Mouse (Mus musculus) myocyte (in vitro differentiated cells): ENCODE measurements at regions not wholly inside any gene's neighbourhood (a gene's known extent, or its start where the extent isn't known, plus 50 kb on each side); places are given as distances from the start of the nearest gene placed in this dataset.

Experiments
- H3K27me3 ChIP-seq: one replicate; pipeline ENCODE4 v1.6.1; 2011; ENCODE audit not compliant: control insufficient read depth, insufficient read depth, insufficient read length
- H3K36me3 ChIP-seq: one replicate; pipeline ENCODE4 v1.6.1; 2011; ENCODE audit not compliant: control insufficient read depth, insufficient read depth
- H3K4me2 ChIP-seq: one replicate; pipeline ENCODE4 v1.6.1; 2011; ENCODE audit warnings: low read depth, control low read depth
- H3K4me3 ChIP-seq: one replicate; pipeline ENCODE4 v1.5.1; 2011; ENCODE audit warnings: mild to moderate bottlenecking, control low read depth, moderate library complexity
- H3K79me2 ChIP-seq: one replicate; pipeline ENCODE4 v1.6.1; 2011; ENCODE audit not compliant: control insufficient read depth, insufficient read depth
- H3ac ChIP-seq: one replicate; pipeline ENCODE4 v1.6.1; 2011; ENCODE audit not compliant: control insufficient read depth, insufficient read length
- CEBPB ChIP-seq: IDR thresholded peaks from 2 replicates; pipeline ENCODE4 v1.6.1; 2011; ENCODE audit warnings: mild to moderate bottlenecking, moderate library complexity; ENCODE audit not compliant: poor library complexity, insufficient read depth, severe bottlenecking
- E2F4 ChIP-seq: IDR thresholded peaks from one replicate; pipeline ENCODE4 v1.6.1; 2011; ENCODE audit warnings: mild to moderate bottlenecking, control low read depth, moderate library complexity; ENCODE audit not compliant: insufficient read depth
- MAX ChIP-seq: IDR thresholded peaks from one replicate; pipeline ENCODE4 v1.6.1; 2011; ENCODE audit warnings: low read depth, mild to moderate bottlenecking, control low read depth
- MYOD1 ChIP-seq, 3 experiments: IDR thresholded peaks; one replicate each; pipeline ENCODE4 v1.6.1; 2011; ENCODE audit warnings: control low read depth in 2 of 3, low read depth in 2 of 3, mild to moderate bottlenecking in 2 of 3, moderate library complexity in 1 of 3; ENCODE audit not compliant: insufficient read length in 2 of 3, control insufficient read depth in 1 of 3
- MYOG ChIP-seq, 3 experiments: IDR thresholded peaks; one replicate each; pipeline ENCODE4 v1.6.1; 2011; ENCODE audit warnings: control low read depth in 2 of 3, low read depth in 2 of 3, mild to moderate bottlenecking in 2 of 3; ENCODE audit not compliant: insufficient read length in 2 of 3, control insufficient read depth in 1 of 3, insufficient read depth in 1 of 3
- POLR2A ChIP-seq: IDR thresholded peaks from one replicate; pipeline ENCODE4 v1.6.1; 2011; ENCODE audit warnings: low read depth, mild to moderate bottlenecking, control low read depth, moderate library complexity; ENCODE audit not compliant: insufficient read length
- POLR2AphosphoS2 ChIP-seq: IDR thresholded peaks from one replicate; pipeline ENCODE4 v1.6.1; 2011; ENCODE audit warnings: low read depth, control low read depth; ENCODE audit not compliant: insufficient read length
- REST ChIP-seq: IDR thresholded peaks from one replicate; pipeline ENCODE4 v1.6.1; 2011; ENCODE audit warnings: mild to moderate bottlenecking, control low read depth, moderate library complexity; ENCODE audit not compliant: insufficient read depth, insufficient read length
- SRF ChIP-seq: IDR thresholded peaks from one replicate; pipeline ENCODE4 v1.6.1; 2011; ENCODE audit warnings: low read depth; ENCODE audit not compliant: control insufficient read depth, insufficient read length
- TCF12 ChIP-seq: IDR thresholded peaks from one replicate; pipeline ENCODE4 v1.6.1; 2011; ENCODE audit warnings: mild to moderate bottlenecking, control low read depth; ENCODE audit not compliant: poor library complexity, insufficient read depth, severe bottlenecking
- TCF3 ChIP-seq: IDR thresholded peaks from one replicate; pipeline ENCODE4 v1.6.1; 2011; ENCODE audit warnings: low read depth, control low read depth; ENCODE audit not compliant: insufficient read length
- USF1 ChIP-seq: IDR thresholded peaks from one replicate; pipeline ENCODE4 v1.6.1; 2011; ENCODE audit warnings: low read depth, mild to moderate bottlenecking, control low read depth, moderate library complexity

DNA sequence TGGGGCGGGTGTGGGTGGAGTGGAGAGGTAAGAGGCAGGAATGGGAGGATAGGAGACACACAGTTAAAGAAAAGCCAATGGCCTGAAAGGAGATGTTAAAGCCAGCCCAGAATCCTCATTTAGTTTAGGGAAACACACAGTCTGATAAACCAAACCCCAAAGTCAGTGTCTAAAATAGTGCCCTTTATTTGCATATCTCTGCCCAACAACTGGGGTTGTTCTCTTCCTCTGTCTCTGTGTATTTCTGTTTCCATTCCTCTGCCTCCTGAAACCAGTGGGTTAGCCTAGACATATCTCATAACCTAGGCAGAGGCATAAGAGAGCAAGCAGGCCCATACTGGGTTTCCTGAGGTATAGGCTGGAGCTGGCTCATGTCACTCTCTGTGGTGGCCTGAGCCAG, 138.6 kb upstream of the Zc3h12a start:
- H3K27me3 ChIP-seq: peaks cover 36% of the 10 kb centered on the region
- no peaks in the 10 kb centered on the region for H3K79me2 ChIP-seq
- TF ChIP-seq POLR2A: no peak
- no peak for TF ChIP-seq TCF12
- TF ChIP-seq REST: no peak

DNA sequence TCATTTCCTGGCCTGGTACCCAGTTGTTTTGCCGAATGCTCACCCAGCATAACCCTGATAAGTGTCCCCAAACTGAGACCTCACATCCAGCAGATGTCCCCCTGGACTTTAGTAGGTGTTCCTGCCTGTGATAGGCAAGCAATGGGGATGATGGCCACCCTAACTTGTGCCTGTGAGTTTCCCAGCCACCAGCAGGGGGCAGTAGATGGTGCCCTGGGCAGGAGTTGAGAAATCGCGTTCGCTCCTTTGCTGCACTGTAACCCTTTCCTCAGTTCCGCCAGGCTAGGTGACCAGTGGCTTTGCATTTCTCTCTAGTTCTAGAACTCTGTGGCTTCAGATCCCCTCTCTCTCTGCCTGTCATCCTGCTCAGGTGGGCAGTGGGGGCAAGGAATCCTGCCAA, 137.9 kb upstream of the Zc3h12a start:
- Histone ChIP-seq H3K4me3 (no peak overlapping the region), H3K27me3 (peaks cover 36% of the 10 kb centered on the region), H3ac (no peak overlapping the region), H3K79me2 (no peaks in the 10 kb centered on the region), H3K36me3 (no peaks in the 10 kb centered on the region), H3K4me2 (no peak overlapping the region)
- TF ChIP-seq TCF12: no peak
- no peak for TF ChIP-seq MYOD1 (IDR thresholded peaks at IDR 0.05; ENCODE audit: control insufficient read depth in 1 of 3, insufficient read length in 2 of 3, low read depth in 2 of 3)
- TF ChIP-seq SRF: no peak
- no peak for TF ChIP-seq E2F4
- TF ChIP-seq TCF3: no peak
- TF ChIP-seq POLR2AphosphoS2: no peak
- no peak for TF ChIP-seq MYOG (IDR thresholded peaks at IDR 0.05; ENCODE audit: control insufficient read depth in 1 of 3, insufficient read depth in 1 of 3, insufficient read length in 2 of 3, low read depth in 2 of 3)
- TF ChIP-seq USF1: no peak
- no peak for TF ChIP-seq POLR2A
- no peak for TF ChIP-seq MAX
- TF ChIP-seq REST: no peak
- TF ChIP-seq CEBPB: no peak

More for the DNA sequence above, 138.6 kb upstream of the Zc3h12a start:
- Histone ChIP-seq H3K4me2 (no peak overlapping the region), H3K36me3 (no peaks in the 10 kb centered on the region), H3ac (no peak overlapping the region), H3K4me3 (no peak overlapping the region)

DNA sequence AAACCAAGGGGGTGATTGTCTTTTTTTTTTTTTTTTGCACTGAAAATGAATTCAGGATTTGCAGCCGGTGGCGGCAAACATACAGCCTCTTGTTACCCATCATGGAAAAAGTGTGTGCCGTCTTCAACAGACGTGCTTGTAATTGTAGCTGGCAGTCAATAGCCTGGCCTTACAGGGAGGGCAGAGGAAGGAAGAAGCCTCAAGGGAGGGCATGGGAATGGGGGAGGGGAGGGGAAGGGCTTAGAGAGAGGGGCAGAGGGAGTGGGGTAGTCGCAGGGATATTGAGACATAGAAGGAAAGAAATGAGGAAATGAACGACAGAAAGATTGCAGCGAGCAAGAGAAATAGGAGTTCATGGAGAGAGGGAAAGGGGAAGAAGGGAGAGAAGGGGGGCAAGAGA, 137.4 kb upstream of the Zc3h12a start:
- H3K79me2 ChIP-seq: no peaks in the 10 kb centered on the region
- no peak overlapping the region for H3K4me3 ChIP-seq
- TF ChIP-seq E2F4: no peak
- TF ChIP-seq REST: no peak
- TF ChIP-seq CEBPB: no peak
- TF ChIP-seq POLR2A: no peak
- TF ChIP-seq USF1: no peak
- TF ChIP-seq MYOD1 (IDR thresholded peaks at IDR 0.05; ENCODE audit: control insufficient read depth in 1 of 3, insufficient read length in 2 of 3, low read depth in 2 of 3): no peak
- no peak for TF ChIP-seq MYOG (IDR thresholded peaks at IDR 0.05; ENCODE audit: control insufficient read depth in 1 of 3, insufficient read depth in 1 of 3, insufficient read length in 2 of 3, low read depth in 2 of 3)
- no peak for TF ChIP-seq POLR2AphosphoS2
- TF ChIP-seq SRF: no peak
- H3K36me3 ChIP-seq: no peaks in the 10 kb centered on the region
- H3ac ChIP-seq: no peak overlapping the region
- H3K4me2 ChIP-seq: no peak overlapping the region
- peaks cover 36% of the 10 kb centered on the region for H3K27me3 ChIP-seq

DNA sequence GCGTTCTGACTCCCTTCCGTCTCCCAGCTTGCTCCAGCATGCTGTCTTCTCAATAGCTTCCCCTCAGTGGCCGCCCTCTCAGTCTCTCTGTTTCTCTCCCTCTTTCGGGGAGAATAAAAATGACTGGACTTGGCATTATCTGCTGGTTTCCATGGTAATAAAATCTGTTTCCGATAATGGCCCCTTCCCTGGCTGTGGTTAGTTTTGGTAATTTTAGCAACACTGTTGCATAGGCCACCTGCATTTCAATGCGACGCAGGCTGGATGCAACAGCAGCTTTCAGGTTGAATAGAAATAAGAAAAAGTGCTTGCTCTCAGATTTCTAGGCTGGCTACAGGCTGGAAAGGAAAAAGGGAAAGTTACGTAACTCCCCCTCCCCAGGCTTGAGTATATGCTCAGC, 133.9 kb upstream of the Zc3h12a start:
- TF ChIP-seq TCF3: no peak
- TF ChIP-seq E2F4: no peak
- no peak for TF ChIP-seq MAX
- no peak for TF ChIP-seq TCF12
- TF ChIP-seq POLR2A: no peak
- no peak for TF ChIP-seq POLR2AphosphoS2
- TF ChIP-seq USF1: no peak
- no peak for TF ChIP-seq MYOG (IDR thresholded peaks at IDR 0.05; ENCODE audit: control insufficient read depth in 1 of 3, insufficient read depth in 1 of 3, insufficient read length in 2 of 3, low read depth in 2 of 3)
- no peak for TF ChIP-seq SRF
- TF ChIP-seq CEBPB: no peak
- no peak for TF ChIP-seq MYOD1 (IDR thresholded peaks at IDR 0.05; ENCODE audit: control insufficient read depth in 1 of 3, insufficient read length in 2 of 3, low read depth in 2 of 3)
- TF ChIP-seq REST: no peak
- H3K36me3 ChIP-seq: no peaks in the 10 kb centered on the region
- peaks cover 21% of the 10 kb centered on the region for H3K27me3 ChIP-seq
- H3K4me2 ChIP-seq: no peak overlapping the region
- H3K79me2 ChIP-seq: no peaks in the 10 kb centered on the region
- no peak overlapping the region for H3K4me3 ChIP-seq
- no peak overlapping the region for H3ac ChIP-seq

DNA sequence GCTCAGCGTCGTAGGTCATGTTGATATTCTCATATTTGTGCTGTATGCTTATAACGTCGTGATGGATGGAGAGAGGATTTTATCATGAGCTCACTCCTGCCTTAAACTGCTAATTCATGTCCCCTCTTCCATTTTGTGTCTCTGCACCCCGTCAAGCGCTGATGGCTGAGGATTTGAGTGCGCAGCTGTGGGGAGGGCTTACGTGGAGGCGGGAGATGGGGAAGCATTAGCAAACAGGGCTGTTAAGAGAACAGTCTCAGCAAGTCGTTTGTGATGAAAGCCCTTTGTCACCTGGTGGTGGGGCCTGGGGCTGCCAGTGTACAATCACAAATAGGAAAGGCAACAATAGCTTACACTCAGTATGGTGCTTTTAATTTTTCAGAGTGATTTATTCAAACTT, 131.7 kb upstream of the Zc3h12a start:
- Histone ChIP-seq H3K79me2 (no peaks in the 10 kb centered on the region), H3K4me3 (no peak overlapping the region), H3K36me3 (no peaks in the 10 kb centered on the region), H3ac (no peak overlapping the region), H3K27me3 (peaks cover 30% of the 10 kb centered on the region), H3K4me2 (no peak overlapping the region)
- TF ChIP-seq CEBPB: no peak
- TF ChIP-seq REST: no peak
- TF ChIP-seq E2F4: no peak
- TF ChIP-seq MYOD1 (IDR thresholded peaks at IDR 0.05; ENCODE audit: control insufficient read depth in 1 of 3, insufficient read length in 2 of 3, low read depth in 2 of 3): no peak
- TF ChIP-seq POLR2A: no peak
- no peak for TF ChIP-seq MAX
- TF ChIP-seq TCF12: no peak
- no peak for TF ChIP-seq USF1
- TF ChIP-seq SRF: no peak
- TF ChIP-seq MYOG (IDR thresholded peaks at IDR 0.05; ENCODE audit: control insufficient read depth in 1 of 3, insufficient read depth in 1 of 3, insufficient read length in 2 of 3, low read depth in 2 of 3): no peak
- no peak for TF ChIP-seq POLR2AphosphoS2
- TF ChIP-seq TCF3: no peak
